Mouse (Mus musculus) subcutaneous adipose tissue, adult 2 months (tissue): ENCODE data around the gene Tcerg1l. TPM values are rescaled to one million over a fixed set of nuclear protein-coding genes. Genes with fewer than 3 reads are reported as not detected.

ENCODE experiments used
- polyA plus RNA-seq: library from polyadenylated mRNA; depleted of rRNA; stranded (reverse); fragments of >200 nt; gene quantifications from 2 replicates; pipeline ENCODE4 v1.2.3, GENCODE M21; 2012; ENCODE audit warnings: low replicate concordance; rRNA removed

Gene Tcerg1l
- 0.06 and 0.07 TPM in 2 replicates for polyA plus RNA-seq

GRCm38 (mm10) chr7:138397485-138398181, at the start of gene Tcerg1l:
Gene Tcerg1l (minus strand): TSS chr7:138397730.

